Mouse (Mus musculus): ENCODE measurements around the gene Atp4a. TPM values are rescaled to one million over a fixed set of nuclear protein-coding genes. Genes with fewer than 3 reads are reported as not detected.
A peak's percentile ranks its signal among the peaks of the same experiment; 100 is the strongest.

The Atp4a gene
- total RNA-seq (2021) = under 1 TPM; 0.16 to 0.41 TPM
- long read RNA-seq, experiment 1 = 0 reads
- long read RNA-seq, experiment 2 = 0 reads

- intact Hi-C loops (cut with DNase I; ENCODE audit: low total_unique reads) = no loop called here
- DNase-seq = no peak
These were observed at the start of gene Atp4a for GRCm38 (mm10) chr7:30711942-30712341. TSS of gene Atp4a (plus strand) at chr7:30712209.

DNA sequence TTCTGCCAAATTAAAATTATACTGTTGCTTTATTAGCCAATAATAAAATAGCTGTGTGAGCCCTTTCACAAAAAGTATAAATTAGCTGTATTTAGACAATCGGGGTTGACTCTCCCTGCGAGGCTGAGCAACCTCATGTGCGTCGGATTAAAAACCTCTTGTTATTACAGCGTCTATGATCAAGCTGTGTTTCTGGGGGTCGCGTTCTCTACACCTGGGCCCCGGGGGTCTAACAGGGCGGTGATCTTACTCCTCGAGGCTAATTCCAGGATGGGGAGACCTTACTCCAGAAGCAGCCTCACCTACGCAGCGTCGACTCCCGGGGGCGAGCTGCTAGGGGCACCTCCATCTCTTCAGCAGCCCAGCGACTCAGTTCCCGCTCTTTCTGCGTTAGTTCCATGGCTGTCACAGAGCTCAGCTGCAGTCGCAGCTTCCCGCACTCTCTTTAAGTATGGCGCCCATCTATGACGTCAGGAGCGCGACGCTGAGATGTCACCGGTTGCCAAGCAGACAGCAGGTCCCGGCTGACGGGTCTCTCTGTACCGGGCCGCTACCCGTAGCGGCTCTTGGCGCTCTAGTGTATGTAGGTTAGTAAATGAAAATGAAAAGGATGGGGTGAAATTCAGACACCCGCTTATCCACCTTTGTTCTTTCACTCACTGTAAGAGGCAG, 47.3 kb upstream of the Atp4a start, which contains the start of gene Haus5:
Gene Haus5 (minus strand): TSS at position 466 of the 672 bp plus-strand sequence.
- intact Hi-C loops (cut with DNase I; ENCODE audit: low total_unique reads) = no loop called here
- peak; percentile 87 for DNase-seq

GRCm38 (mm10) chr7:30665321-30665720, 46.7 kb upstream of the Atp4a start:
- DNase-seq = no peak
- intact Hi-C loops (cut with DNase I; ENCODE audit: low total_unique reads) = no loop called here

DNA sequence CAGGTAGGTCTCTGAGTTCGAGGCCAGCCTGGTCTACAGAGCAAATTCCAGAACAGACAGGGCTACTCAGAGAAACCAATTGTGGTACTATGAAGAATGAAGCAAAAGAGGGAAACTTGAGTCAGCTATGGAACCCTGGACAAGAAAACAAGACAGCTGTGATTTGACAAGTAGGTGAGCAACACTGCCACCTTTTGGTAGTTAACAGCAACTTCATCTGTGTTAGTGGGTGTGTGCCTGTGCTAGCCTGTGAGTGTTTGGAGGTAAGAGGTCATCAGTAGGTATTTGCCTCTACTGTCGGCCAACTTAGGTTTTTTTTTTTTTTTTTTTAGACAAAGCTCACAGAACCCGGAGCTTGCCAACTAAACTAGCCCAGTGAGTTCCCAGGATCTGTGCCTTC, 42.8 kb upstream of the Atp4a start:
- intact Hi-C loops (cut with DNase I; ENCODE audit: low total_unique reads) = no loop called here
- no peak for DNase-seq

DNA sequence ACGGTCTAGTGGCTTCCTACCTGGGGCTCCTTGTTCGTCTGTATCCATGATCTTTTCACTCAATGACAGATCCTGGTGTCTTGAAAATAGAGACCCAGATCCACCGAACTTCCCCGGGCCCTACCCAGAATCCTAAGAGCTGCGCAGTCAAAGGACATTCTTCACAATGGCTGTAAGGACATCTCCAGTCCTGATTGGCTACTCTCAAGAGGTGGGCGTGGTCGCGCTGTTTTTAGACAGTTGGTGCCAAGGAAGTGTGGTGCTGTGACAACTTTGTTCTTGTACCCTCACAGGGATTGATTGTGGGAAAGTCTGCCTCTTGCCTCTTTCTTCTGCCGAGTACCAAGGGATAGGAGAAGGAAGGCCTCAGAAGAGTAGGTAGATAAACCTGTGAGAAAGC, 40.5 kb upstream of the Atp4a start, which contains the start of gene Pmis2:
Gene Pmis2 (minus strand): TSS at position 126 of the 400 bp plus-strand sequence.
- intact Hi-C loops (cut with DNase I; ENCODE audit: low total_unique reads) = no loop called here
- no peak for DNase-seq

DNA sequence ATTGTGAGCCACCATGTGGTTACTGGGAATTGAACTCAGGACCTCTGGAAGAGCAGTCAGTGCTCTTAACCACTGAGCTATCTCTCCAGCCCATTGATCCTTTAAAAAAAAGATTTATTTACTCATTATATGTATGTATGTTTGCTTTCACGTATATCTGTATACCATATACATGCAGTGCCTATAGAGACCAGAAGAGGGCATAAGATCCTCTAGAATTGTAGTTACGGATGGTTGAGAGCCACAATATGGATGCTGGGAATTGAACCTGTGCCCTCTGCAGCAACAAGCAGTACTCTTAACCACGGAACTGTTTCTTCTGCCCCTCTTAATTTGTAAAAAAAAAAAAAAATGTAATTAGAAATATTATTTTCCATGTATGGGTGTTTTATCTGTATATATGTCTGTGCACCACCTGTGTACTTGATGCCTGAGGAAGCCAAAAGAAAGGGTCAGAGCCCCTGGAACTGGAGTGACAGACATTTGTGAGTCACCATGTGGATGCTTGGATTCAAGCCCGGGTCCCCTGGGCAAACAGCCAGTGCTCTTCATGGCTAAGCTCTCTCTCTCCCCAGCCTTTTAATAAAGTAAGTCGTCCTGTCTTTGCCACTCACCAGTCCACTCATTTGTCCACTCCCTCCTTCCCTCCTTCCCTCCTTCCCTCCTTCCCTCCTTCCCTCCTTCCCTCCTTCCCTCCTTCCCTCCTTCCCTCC, 33.6 kb upstream of the Atp4a start:
- DNase-seq = peak; percentile 28
- intact Hi-C loops (cut with DNase I; ENCODE audit: low total_unique reads) = no loop called here

- peak; percentile 20 for DNase-seq
- intact Hi-C loops (cut with DNase I; ENCODE audit: low total_unique reads) = no loop called here
These were observed 30.1 kb upstream of the Atp4a start for GRCm38 (mm10) chr7:30681897-30682296.

DNA sequence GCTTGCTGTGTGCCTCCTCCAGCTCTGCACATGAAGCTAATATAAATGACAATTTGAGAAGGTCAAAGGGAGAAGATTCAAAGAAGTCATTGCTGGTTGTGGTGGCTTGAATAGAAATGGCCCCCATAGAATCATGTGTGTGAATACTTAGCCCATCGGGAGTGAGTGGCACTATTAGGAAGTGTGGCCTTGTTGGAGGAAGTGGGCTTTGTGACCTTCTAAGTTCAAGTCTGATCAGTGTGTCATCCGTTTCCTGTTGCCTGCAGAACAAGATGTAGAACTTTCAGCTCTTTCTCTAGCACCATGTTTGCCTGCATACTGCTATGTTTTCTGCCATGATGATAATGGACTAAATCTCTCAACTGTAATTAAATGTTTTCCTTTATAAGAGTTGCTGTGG, 28.6 kb upstream of the Atp4a start:
- no peak for DNase-seq
- intact Hi-C loops (cut with DNase I; ENCODE audit: low total_unique reads) = no loop called here

- intact Hi-C loops (cut with DNase I; ENCODE audit: low total_unique reads) = no loop called here
- no peak for DNase-seq
These were observed 23.7 kb upstream of the Atp4a start for GRCm38 (mm10) chr7:30688325-30688724.

GRCm38 (mm10) chr7:30698101-30698500, 13.9 kb upstream of the Atp4a start:
- DNase-seq = no peak
- intact Hi-C loops (cut with DNase I; ENCODE audit: low total_unique reads) = no loop called here

- intact Hi-C loops (cut with DNase I; ENCODE audit: low total_unique reads) = no loop called here
- DNase-seq = no peak
These were observed 13.4 kb upstream of the Atp4a start, which contains the start of gene 2200002J24Rik for GRCm38 (mm10) chr7:30698589-30698988. TSS of gene 2200002J24Rik (plus strand) at chr7:30698926.

GRCm38 (mm10) chr7:30706214-30706882, 5.7 kb upstream of the Atp4a start:
- DNase-seq = no peak
- intact Hi-C loops (cut with DNase I; ENCODE audit: low total_unique reads) = no loop called here

DNA sequence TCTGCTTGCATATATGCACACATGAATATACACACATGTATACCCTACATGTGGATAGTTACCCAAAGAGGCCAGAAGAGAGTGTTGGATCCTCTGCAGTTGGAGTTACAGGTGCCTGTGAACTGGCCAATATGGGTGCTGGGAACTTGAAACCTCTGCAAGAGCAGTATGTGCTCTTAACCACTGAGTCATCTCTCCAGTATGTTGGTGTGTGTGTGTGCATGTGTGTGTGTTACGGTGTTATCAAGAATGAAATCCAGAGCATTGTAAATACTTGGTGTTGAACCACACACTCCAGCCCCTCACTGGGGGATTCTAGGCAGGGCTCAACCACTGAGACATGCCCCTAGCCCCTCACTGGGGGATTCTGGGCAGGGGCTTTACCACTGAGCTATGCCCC, 4.6 kb upstream of the Atp4a start:
- intact Hi-C loops (cut with DNase I; ENCODE audit: low total_unique reads) = no loop called here
- DNase-seq = no peak

GRCm38 (mm10) chr7:30717006-30717715, 5.2 kb downstream of the Atp4a start:
- intact Hi-C loops (cut with DNase I; ENCODE audit: low total_unique reads) = no loop called here
- peak; percentile 46 for DNase-seq

GRCm38 (mm10) chr7:30717716-30718046, 5.7 kb downstream of the Atp4a start:
- intact Hi-C loops (cut with DNase I; ENCODE audit: low total_unique reads) = no loop called here
- DNase-seq = no peak

- DNase-seq = no peak
- intact Hi-C loops (cut with DNase I; ENCODE audit: low total_unique reads) = no loop called here
These were observed 7.7 kb downstream of the Atp4a start for GRCm38 (mm10) chr7:30719669-30720068.

DNA sequence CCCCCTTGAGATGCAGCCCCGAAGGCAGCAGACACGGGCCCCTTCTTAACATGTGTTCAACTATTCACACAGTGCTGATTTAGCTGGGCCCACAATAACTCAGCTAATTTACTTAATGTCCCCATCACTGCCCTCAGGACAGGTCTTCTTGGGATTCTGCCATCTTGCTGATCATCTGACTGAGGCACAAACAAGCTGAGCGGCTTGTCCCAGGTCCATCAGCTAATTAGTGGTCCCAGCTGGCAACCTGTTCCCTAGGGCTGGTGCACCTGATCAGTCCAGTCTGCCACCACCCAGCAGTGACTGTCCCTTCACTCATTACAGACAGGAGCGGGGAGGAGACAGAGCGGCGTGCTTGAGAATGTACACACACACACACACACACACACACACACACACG, 9.3 kb downstream of the Atp4a start:
- intact Hi-C loops (cut with DNase I; ENCODE audit: low total_unique reads) = no loop called here
- DNase-seq = no peak

DNA sequence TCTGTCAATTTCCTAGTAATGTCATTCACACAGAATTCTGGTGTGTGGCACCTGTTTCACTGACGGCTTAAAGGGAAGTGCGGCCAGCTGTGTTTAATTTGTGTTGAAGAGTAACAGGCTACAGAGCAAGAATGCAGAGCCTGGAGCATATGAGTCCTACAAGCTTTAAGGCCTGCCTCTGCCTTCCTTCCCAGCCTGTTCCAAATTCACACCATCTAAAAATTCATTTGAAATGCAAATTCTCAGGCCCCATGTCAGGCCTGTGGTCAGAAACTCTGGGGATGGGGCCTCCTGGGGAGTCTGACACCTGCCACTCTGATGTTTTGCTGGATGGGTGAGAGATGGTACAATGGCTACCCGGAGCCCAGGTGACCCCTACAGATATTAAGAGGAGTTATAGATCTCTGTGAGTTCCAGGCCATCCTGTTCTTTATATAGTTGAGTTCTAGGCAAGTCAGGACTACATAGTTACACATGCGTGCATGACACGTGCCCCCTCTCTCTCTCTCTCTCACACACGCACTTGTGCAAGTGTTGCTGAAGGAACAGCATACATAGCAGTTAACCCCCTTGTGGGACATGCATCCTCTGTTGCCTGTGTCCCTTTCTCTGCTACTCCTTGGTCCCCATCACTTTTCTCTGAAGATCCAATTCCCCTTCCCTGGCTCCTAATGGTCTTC, 11.4 kb downstream of the Atp4a start:
- intact Hi-C loops (cut with DNase I; ENCODE audit: low total_unique reads) = no loop called here
- DNase-seq = no peak

- intact Hi-C loops (cut with DNase I; ENCODE audit: low total_unique reads) = no loop called here
- no peak for DNase-seq
These were observed 16.2 kb downstream of the Atp4a start for GRCm38 (mm10) chr7:30728214-30728613.

Data from gastrocnemius, postnatal 14 days (tissue).